ENCODE assay signal across 15 mouse cellular contexts in the genomic region with DNA sequence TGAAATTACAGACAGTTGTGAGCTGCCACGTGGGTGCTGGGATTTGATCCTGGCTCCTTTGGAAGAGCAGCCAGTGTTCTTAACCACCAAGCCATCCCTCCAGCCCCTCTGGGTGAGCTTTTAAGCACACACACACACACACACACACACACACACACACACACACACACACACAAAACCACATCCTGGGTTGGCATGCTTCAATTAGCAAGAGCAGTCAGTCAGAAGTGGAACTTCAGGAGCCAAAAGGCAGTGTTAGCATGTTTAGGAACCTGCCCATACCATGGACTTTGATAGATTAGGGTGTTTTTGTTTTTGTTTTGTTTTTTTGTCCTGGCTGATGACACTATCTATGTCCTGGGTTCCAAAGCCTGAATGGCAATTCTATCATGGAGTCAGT.
A peak's percentile ranks its signal among the peaks of the same experiment; 100 is the strongest.
DNase-seq lines count a peak whose midpoint lies in the region.
"Had no signal": no experiment of that assay in that cellular context is flagged by ENCODE, and none has a peak within 500 bp of the region (broad histone marks: within the 10 kb centered on the region; RNA-seq: fewer than 3 reads in every experiment).

No protein-coding gene starts in this region.

- no peaks in the 10 kb centered on the region for H3K27me3 ChIP-seq in splenic B cell, adult 2 months (ENCODE audit: control insufficient read depth, insufficient read depth, low read length, poor library complexity, severe bottlenecking)
- H3K27me3 ChIP-seq: embryonic facial prominence, embryonic 13.5 days; forebrain, embryonic 12.5 days; heart, embryonic 15.5 days; hindbrain, embryonic 13.5 days had no signal

- no peaks in the 10 kb centered on the region for H3K36me3 ChIP-seq in splenic B cell, adult 2 months (ENCODE audit: control insufficient read depth, insufficient read depth, low read length, poor library complexity, severe bottlenecking)
- H3K36me3 ChIP-seq: embryonic facial prominence, embryonic 13.5 days; forebrain, embryonic 12.5 days; heart, embryonic 15.5 days; hindbrain, embryonic 13.5 days had no signal

- DNase-seq in spleen, postnatal 36 days (ENCODE audit: low spot score in 2 of 2): peak; percentile 39 to 59
- DNase-seq in spleen, postnatal 10 days (ENCODE audit: low spot score in 2 of 2): no peak
- peak; percentile 74 for DNase-seq in A20 (ENCODE audit: low read depth, low spot score)
- DNase-seq in induced T-regulatory cell, adult 2 months (ENCODE audit: low read depth): peak; percentile 5
- DNase-seq in splenic B cell, adult 2 months (ENCODE audit: low read depth, low spot score): peak; percentile 72
- DNase-seq in layer of hippocampus, postnatal 10 days (ENCODE audit: low spot score in 2 of 2): no peak
- no peak for DNase-seq in urinary bladder, adult 18-20 months (ENCODE audit: low spot score in 2 of 2)
- DNase-seq: adrenal gland, postnatal 14 days; gastrocnemius, postnatal 14 days; heart, adult 2 months; heart, postnatal 14 days had no signal

Comparison
In these comparisons a context has a peak if more than half of its experiments do, and no peak if none do; other contexts are left out.
1. DNase-seq: peak in spleen, postnatal 36 days (2 of 2), A20 (single experiment), induced T-regulatory cell, adult 2 months (single experiment) and splenic B cell, adult 2 months (single experiment); none in spleen, postnatal 10 days (0 of 2), layer of hippocampus, postnatal 10 days (0 of 2) and urinary bladder, adult 18-20 months (0 of 2).